Mouse (Mus musculus): ENCODE measurements around the gene Tppp. TPM values are rescaled to one million over a fixed set of nuclear protein-coding genes. Genes with fewer than 3 reads are reported as not detected.
A peak's percentile ranks its signal among the peaks of the same experiment; 100 is the strongest.

Tppp gene
- polyA plus RNA-seq (2015; fragmentation: Nextera tagmentation; extraction: Ambion mirVana), result 0.59 and 0.87 TPM in 2 replicates

DNA sequence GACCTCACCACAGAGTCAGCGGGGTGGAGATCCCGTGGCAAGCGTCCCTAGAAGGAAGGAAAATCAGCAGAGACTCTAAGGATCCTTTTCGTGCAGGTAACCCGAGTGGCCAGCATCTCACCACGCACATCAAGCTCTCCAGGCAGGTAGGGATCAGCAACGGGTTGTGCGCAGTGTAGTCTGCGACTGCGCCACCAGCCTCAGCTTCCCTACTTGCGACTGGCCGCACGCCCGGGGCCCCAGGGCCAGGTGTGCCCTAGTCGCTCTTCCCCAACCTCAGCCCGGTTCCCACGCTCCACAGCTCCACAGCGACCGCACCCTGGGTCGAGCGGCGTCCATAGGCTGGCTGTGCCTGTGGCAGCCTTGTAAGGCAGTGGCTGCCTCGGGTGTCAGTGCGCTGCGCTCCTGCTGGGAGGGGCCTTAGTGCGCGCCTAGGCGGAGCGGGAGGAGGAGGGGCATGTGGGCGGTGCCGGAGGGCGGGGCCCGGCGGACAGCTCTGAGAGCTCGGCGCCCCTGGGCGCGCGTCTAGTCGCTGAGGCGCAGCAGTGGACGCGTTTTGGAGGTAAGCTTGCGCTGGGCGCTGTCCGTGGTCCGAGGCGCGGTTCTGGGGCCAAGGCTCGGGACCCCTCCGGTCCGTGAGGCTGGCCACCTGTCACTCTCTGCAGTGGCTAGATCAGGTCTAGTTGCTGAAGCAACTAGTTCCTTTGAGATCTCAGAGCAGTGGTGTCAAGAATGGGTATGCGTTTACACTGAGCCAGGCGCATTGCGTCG, at the start of gene Tppp:
TSS of gene Tppp (plus strand) at position 460 of the 771 bp plus-strand sequence.
- peak; percentile 96 for ATAC-seq (ENCODE audit: low FRiP score, low read depth)
- Histone ChIP-seq H3K36me3 (no peaks in the 10 kb centered on the region), H3K4me3 (peak within 1 kb of the TSS; percentile 54), H3K4me2 (replicated peaks) (peak within 1 kb of the TSS; percentile 99), H3K9ac (peak within 1 kb of the TSS; percentile 62), H3K4me1 (peaks cover 22% of the 10 kb centered on the region), H3K27me3 (peaks cover 58% of the 10 kb centered on the region), H3K9me3 (no peaks in the 10 kb centered on the region), H3K27ac (no peak within 1 kb of the TSS)
- under 1% methylated on average over 53 of the region's 56 CpGs for WGBS

DNA sequence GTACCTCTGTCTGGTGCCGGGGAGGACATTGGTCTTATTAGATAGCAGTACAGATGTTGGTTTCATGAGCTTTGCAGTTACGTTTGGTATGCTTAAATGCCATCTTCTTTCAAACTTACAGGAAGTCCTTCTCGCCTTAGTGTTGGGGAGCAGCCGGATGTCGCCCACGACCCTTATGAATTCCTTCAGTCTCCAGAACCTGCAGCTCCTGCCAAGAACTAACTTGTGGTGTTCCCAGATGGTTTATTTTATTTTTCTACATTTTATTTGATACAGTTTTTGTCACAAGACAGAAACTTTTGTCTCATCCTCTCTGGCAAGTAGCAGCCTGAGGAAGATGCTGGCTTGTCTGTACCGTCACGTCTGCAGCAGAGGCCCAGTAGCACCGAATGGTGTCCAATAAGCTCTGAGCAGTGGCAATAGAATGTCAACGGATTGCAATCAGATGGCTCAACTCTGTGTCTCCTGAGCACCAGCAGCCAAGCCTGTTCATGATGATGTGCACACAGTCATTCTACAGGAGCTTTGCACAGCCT, 49.0 kb upstream of the Tppp start:
- no peaks in the 10 kb centered on the region for H3K27me3 ChIP-seq
- H3K9ac ChIP-seq, result no peak overlapping the region
- H3K4me1 ChIP-seq, result no peaks in the 10 kb centered on the region
- ATAC-seq (ENCODE audit: low FRiP score, low read depth), result no peak
- H3K4me2 ChIP-seq (replicated peaks), result no peak overlapping the region
- no peaks in the 10 kb centered on the region for H3K9me3 ChIP-seq
- H3K4me3 ChIP-seq, result no peak overlapping the region
- peaks cover 73% of the 10 kb centered on the region for H3K36me3 ChIP-seq
- WGBS, result 91% methylated on average over 10 of the region's 10 CpGs
- H3K27ac ChIP-seq, result no peak overlapping the region

DNA sequence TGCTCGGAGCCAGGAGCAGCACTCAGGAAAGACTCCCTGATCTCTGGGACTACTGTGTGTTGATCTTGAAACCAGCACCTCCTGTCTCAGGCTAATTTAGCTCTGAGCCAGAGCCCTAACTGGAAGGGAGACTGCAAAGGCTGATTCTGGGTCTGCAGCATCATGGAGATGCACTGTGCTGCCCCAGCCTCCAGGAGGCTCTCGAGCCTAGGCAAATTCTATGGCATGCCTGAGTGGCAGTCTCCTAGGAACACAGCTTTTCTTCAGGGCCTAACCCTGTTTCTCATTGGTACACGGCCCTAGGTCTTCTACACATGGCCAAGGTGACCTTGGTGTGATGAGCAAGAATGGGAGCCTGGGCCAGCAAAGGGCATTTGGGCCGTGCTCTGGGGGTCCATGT, 48.0 kb upstream of the Tppp start:
- Histone ChIP-seq H3K9me3 (no peaks in the 10 kb centered on the region), H3K36me3 (peaks cover 63% of the 10 kb centered on the region), H3K4me1 (no peaks in the 10 kb centered on the region), H3K4me3 (no peak overlapping the region), H3K27me3 (0 out of 2 replicates have a peak, but pooled peaks cover 4% of the 10 kb centered on the region), H3K27ac (no peak overlapping the region), H3K9ac (no peak overlapping the region), H3K4me2 (replicated peaks) (no peak overlapping the region)
- ATAC-seq (ENCODE audit: low FRiP score, low read depth), result no peak
- 87% methylated on average over 4 of the region's 4 CpGs for WGBS

DNA sequence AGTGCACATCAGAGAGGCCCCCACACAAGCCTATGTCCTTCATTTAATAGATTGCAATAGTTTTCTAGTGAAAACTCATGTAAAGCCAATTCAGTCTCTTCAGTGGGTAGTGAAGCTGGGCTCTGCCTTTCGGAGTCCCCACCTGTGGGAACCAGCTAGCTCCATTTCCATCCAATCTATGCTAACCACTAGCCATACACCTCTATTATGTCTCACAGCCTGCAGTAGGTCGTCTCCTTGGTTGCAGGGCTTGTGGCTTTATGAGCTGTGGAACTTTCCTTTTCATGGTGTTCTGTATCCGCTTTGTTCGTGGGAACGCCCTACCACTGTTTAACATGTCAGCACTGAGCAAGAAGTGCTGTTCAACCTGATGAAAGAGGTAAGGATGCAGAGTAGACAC, 45.7 kb upstream of the Tppp start, which contains the start of gene Zdhhc11:
TSS of gene Zdhhc11 (plus strand) at position 301 of the 400 bp plus-strand sequence.
- no peak within 1 kb of the TSS for H3K4me2 ChIP-seq (replicated peaks)
- no peak within 1 kb of the TSS for H3K9ac ChIP-seq
- H3K9me3 ChIP-seq, result no peaks in the 10 kb centered on the region
- H3K4me1 ChIP-seq, result no peaks in the 10 kb centered on the region
- no peak within 1 kb of the TSS for H3K4me3 ChIP-seq
- no peak within 1 kb of the TSS for H3K27ac ChIP-seq
- no peak for ATAC-seq (ENCODE audit: low FRiP score, low read depth)
- H3K36me3 ChIP-seq, result peaks cover 40% of the 10 kb centered on the region
- 85% methylated on average over 5 of the region's 5 CpGs for WGBS
- H3K27me3 ChIP-seq, result 0 out of 2 replicates have a peak, but pooled peaks cover 4% of the 10 kb centered on the region

DNA sequence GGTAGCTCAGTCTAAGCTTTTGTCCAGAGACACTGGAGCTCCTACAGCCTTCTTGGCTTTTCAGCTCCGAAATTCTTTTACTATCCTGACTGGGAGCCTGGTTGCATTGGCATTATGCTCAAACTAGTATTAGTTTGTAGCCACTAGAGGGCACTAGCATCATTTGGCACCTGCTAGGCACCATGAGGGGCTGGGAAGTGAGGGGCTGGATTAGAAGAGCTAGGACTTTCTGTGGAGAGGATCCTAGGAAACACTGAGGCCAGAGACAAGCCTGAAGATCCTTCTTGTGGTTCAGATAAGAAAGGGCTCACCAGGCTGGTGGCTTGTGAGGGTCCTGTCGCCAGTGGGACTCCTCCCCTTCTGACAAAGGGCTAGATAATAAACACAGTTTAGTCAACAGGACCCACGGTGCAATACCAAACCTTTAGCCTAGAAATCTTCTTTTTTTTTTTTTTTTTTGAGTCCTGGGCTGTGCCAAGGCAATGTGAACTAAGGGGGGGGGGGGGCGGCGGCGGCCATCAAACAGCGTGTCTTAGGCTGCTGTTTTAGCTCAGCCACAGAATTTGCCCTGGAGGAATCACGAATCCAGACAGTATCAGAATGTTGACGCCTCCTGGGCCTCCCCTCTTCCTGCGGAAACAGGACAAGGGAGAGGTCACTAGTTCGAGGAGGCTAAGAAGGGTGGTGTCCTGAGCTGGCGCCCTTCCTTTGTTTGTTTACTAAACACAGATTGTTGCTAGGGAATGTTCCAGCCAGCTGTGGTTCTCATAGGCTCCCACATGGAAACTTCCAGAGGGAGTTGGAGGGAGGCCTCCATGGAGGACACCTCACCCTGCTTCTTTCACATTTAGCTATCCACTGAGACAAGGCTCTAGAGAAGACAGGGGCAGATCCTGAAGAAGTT, 38.4 kb upstream of the Tppp start:
- Histone ChIP-seq H3K9ac (no peak overlapping the region), H3K4me2 (replicated peaks) (peak overlapping the region; percentile 17), H3K27ac (no peak overlapping the region), H3K36me3 (no peaks in the 10 kb centered on the region), H3K27me3 (0 out of 2 replicates have a peak, but pooled peaks cover 3% of the 10 kb centered on the region), H3K4me1 (no peaks in the 10 kb centered on the region), H3K4me3 (no peak overlapping the region), H3K9me3 (no peaks in the 10 kb centered on the region)
- peak; percentile 82 for ATAC-seq (ENCODE audit: low FRiP score, low read depth)
- WGBS, result 31% methylated on average over 12 of the region's 12 CpGs

DNA sequence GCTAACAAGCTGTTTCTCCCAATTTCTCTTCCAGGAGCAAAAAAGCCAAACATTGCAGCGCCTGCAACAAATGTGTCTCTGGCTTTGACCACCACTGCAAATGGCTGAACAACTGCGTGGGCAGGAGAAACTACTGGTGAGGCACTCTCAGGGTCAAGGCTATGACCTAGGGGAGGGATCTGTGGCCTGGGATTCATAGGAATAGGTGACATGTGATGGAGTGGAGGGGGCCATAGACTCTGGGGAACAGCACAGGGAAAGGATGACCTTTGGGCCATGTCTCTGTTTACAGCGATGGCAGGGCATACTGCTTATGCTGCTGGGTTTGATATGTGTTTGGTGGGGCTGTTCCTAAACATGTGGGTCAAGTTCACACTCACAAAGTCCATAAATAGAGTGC, 34.7 kb upstream of the Tppp start:
- 84% methylated on average over 3 of the region's 3 CpGs for WGBS
- Histone ChIP-seq H3K27ac (no peak overlapping the region), H3K9me3 (no peaks in the 10 kb centered on the region), H3K36me3 (no peaks in the 10 kb centered on the region), H3K4me3 (no peak overlapping the region), H3K4me2 (replicated peaks) (no peak overlapping the region), H3K9ac (no peak overlapping the region), H3K27me3 (no peaks in the 10 kb centered on the region), H3K4me1 (no peaks in the 10 kb centered on the region)
- ATAC-seq (ENCODE audit: low FRiP score, low read depth), result no peak

DNA sequence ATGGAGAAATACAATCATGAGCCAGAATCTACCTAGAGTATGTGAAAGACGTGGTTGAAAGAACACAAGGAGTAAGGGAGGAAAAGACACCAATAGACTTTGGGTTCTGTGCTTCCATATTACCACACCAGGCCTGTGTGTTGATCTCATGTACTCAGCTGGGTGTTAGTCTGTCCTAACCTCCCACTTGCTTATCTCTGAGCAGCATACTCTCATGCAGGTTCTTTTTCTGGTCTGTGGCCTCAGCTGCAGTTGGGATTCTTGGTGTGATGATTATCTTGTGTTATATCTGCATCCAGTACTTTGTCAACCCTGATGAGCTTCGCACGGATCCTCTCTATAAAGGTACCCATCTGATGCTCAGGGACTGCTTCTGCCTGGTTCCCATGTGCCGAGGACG, 32.3 kb upstream of the Tppp start:
- Histone ChIP-seq H3K4me3 (no peak overlapping the region), H3K4me2 (replicated peaks) (no peak overlapping the region), H3K4me1 (no peaks in the 10 kb centered on the region), H3K36me3 (no peaks in the 10 kb centered on the region), H3K27me3 (no peaks in the 10 kb centered on the region), H3K9me3 (no peaks in the 10 kb centered on the region), H3K9ac (no peak overlapping the region), H3K27ac (no peak overlapping the region)
- ATAC-seq (ENCODE audit: low FRiP score, low read depth), result no peak
- 82% methylated on average over 5 of the region's 5 CpGs for WGBS

DNA sequence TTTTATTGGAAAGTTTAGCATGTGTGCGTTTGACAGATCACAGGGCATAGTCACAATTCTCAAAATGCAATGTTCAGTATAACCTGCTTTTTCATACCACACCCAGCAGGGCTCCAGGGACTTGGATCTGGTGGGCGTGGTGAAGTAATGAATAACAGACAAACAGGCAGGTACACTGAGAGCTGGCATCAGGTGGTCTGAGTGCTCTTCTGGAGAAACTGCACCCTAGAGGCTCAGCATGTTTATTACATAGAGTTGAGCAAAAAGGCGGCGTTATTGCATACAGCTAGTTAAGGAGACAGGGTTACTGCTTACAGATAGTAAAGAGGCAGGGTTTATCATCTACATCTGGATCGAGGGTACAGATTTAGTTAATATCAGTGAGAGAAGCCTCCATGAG, 18.9 kb upstream of the Tppp start:
- no peak for ATAC-seq (ENCODE audit: low FRiP score, low read depth)
- Histone ChIP-seq H3K36me3 (no peaks in the 10 kb centered on the region), H3K4me2 (replicated peaks) (no peak overlapping the region), H3K9ac (no peak overlapping the region), H3K4me1 (0 out of 2 replicates have a peak, but pooled peaks cover 4% of the 10 kb centered on the region), H3K9me3 (no peaks in the 10 kb centered on the region), H3K4me3 (no peak overlapping the region), H3K27me3 (no peaks in the 10 kb centered on the region), H3K27ac (no peak overlapping the region)
- 48% methylated on average over 5 of the region's 5 CpGs for WGBS

DNA sequence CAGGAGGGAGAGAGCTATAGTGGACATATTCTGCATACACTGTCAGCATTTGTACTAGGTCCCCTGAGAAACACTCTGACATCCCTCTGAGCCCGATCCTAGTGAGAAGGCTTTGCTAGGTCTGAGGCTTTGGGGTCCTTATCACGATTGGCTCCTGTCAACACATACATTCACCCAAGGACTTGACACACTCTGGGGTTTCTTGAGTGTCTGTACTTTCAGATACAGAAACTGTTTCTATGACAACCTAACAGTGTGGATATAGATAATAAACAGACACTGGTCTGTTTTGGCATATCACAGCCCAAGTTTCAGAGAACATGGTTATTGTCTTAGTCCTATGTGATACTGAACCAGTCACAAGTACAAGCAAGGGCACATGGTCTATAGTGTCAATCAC, 18.4 kb upstream of the Tppp start:
- 0 out of 2 replicates have a peak, but pooled peaks cover 4% of the 10 kb centered on the region for H3K4me1 ChIP-seq
- H3K27me3 ChIP-seq, result no peaks in the 10 kb centered on the region
- no peak overlapping the region for H3K4me2 ChIP-seq (replicated peaks)
- no peak overlapping the region for H3K4me3 ChIP-seq
- WGBS, result 84% methylated on average over 2 of the region's 2 CpGs
- ATAC-seq (ENCODE audit: low FRiP score, low read depth), result no peak
- H3K9me3 ChIP-seq, result no peaks in the 10 kb centered on the region
- H3K9ac ChIP-seq, result no peak overlapping the region
- no peaks in the 10 kb centered on the region for H3K36me3 ChIP-seq
- no peak overlapping the region for H3K27ac ChIP-seq

DNA sequence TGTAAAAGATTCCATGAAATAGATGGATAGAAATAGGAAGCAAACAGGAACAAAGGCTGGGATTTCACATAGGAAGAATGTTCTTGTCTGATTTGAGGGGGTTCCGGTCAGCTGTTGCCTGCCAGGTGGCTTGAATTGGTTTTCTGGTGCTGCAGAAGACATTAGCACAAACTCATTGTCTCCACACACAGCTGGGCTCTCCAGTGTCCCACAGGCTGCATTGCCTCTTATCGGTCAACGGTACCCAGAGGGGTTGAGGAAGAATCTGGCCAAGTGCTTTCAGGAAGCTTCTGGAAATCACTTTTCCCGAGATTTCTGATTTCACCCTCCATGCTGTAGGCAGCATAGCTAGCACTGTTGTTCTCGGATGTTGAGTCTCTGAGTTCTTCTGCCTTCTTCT, 17.9 kb upstream of the Tppp start:
- no peak overlapping the region for H3K4me3 ChIP-seq
- no peak overlapping the region for H3K27ac ChIP-seq
- no peak for ATAC-seq (ENCODE audit: low FRiP score, low read depth)
- H3K9ac ChIP-seq, result no peak overlapping the region
- 0 out of 2 replicates have a peak, but pooled peaks cover 4% of the 10 kb centered on the region for H3K4me1 ChIP-seq
- no peaks in the 10 kb centered on the region for H3K36me3 ChIP-seq
- H3K9me3 ChIP-seq, result no peaks in the 10 kb centered on the region
- H3K27me3 ChIP-seq, result no peaks in the 10 kb centered on the region
- no peak overlapping the region for H3K4me2 ChIP-seq (replicated peaks)
- 77% methylated on average over 5 of the region's 5 CpGs for WGBS

DNA sequence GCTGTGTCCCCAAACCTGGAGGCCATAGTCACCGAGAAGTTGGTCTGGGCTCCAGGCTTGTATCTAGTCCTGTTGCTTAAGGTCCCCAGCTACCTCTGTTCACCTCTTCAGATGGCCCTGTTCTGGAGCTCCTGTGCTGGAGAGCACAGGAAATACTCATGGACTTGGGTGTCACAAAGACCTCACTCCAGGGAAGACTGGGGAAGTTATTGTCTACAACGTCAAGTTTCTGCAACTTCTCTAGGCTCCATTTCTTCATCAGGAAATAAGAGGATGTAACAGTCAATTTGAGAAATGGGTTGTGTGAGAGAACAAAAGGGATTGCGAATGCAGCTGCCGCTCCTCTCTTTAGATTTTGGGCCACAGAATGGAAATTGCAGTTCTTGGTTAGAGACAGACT, 12.8 kb upstream of the Tppp start:
- WGBS, result 88% methylated on average over 4 of the region's 4 CpGs
- no peaks in the 10 kb centered on the region for H3K9me3 ChIP-seq
- no peak overlapping the region for H3K27ac ChIP-seq
- no peak overlapping the region for H3K4me3 ChIP-seq
- H3K4me1 ChIP-seq, result no peaks in the 10 kb centered on the region
- no peak overlapping the region for H3K4me2 ChIP-seq (replicated peaks)
- no peaks in the 10 kb centered on the region for H3K36me3 ChIP-seq
- no peak overlapping the region for H3K9ac ChIP-seq
- ATAC-seq (ENCODE audit: low FRiP score, low read depth), result no peak
- H3K27me3 ChIP-seq, result 0 out of 2 replicates have a peak, but pooled peaks cover 9% of the 10 kb centered on the region

DNA sequence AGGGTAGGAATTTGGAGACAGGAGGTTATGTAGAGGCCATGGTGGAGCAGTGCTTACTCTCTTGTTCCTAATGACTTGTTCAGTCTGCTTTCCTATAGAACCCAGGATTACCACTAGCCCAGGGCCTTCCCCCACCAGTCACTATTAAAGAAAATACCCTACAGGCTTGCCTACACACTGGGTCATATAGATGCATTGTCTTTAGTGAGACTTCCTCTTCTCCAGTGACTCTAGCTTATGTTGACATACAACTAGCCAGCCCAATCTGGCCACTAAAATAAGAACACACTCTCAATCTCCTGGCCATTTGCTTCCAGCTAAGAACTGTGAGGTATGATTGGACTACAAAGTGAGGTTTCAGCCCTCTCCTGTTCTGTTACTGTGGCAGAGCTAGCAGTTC, 8.7 kb upstream of the Tppp start:
- H3K27ac ChIP-seq, result no peak overlapping the region
- H3K9ac ChIP-seq, result no peak overlapping the region
- H3K4me1 ChIP-seq, result no peaks in the 10 kb centered on the region
- no peak overlapping the region for H3K4me2 ChIP-seq (replicated peaks)
- no peak for ATAC-seq (ENCODE audit: low FRiP score, low read depth)
- H3K4me3 ChIP-seq, result no peak overlapping the region
- no peaks in the 10 kb centered on the region for H3K9me3 ChIP-seq
- H3K27me3 ChIP-seq, result 0 out of 2 replicates have a peak, but pooled peaks cover 11% of the 10 kb centered on the region
- H3K36me3 ChIP-seq, result no peaks in the 10 kb centered on the region
